Mouse (Mus musculus) small intestine, adult 2 months (tissue): ENCODE data around the gene Trim34b.
"Not testable (repeated sequence)": the region's sequence is repeated elsewhere in the genome, so short reads cannot be mapped to it uniquely, and the experiment has no call there.

Experiments
- CTCF ChIP-seq: fragments of 200-500 bp; IDR thresholded peaks from 2 replicates; pipeline ENCODE4 v1.5.1; 2012; ENCODE audit warnings: low read depth, mild to moderate bottlenecking, control low read depth, inconsistent platforms, low read length, moderate library complexity, mixed read lengths; ENCODE audit not compliant: insufficient replicate concordance, insufficient read length; ENCODE audit errors: extremely low read depth
- POLR2A ChIP-seq: fragments of 200-500 bp; IDR thresholded peaks from 2 replicates; pipeline ENCODE4 v1.6.1; 2012; ENCODE audit warnings: low read depth, mild to moderate bottlenecking, control low read depth, inconsistent platforms, low read length, moderate library complexity

GRCm38 (mm10) chr7:104348043-104348442 is 18.8 kb downstream of the Trim34b start:
- TF ChIP-seq CTCF, POLR2A: not testable (repeated sequence)
